Mouse (Mus musculus) lung, postnatal 14 days (tissue): ENCODE measurements at regions not wholly inside any gene's neighbourhood (a gene's known extent, or its start where the extent isn't known, plus 50 kb on each side); places are given as distances from the start of the nearest gene placed in this dataset.

Experiments used
- DNase-seq: peaks from one replicate; pipeline ENCODE4 v3.0.0; 2021

DNA sequence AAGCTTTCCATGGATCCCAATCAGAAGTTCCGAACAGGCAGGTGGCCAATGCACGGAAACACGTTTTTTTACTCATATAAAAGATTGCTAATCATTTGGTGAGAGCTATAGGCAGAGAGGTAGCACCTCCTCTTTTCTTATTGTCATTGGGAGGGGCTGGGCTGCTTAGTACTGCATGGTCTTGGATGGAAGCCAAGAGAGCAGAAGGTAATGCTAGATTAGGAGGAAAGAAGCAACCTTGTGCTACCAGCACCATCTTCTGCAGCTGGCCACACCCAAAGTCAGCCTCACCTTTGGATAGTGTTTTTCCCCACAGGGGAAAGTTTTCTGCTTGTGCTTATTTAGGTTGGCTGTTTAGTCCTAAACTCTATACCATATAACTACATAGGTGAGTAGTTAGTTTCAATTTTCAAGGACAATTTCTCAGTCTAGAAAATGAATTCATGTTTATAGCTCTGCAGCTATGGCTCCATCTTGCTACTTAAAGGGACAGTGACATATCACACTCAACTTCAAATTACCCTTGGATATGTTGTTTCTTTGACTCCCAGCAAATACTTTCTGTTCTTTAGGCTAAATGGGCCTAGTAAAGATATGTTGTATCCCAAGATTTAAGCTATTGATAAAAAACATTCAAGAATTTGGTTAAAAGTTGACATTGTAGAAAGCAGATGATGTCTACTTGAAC is 66.6 kb upstream of the Lcorl start:
- no peak for DNase-seq
